Mouse (Mus musculus): Measurements from ENCODE around the gene Ica1. TPM values are rescaled to one million over a fixed set of nuclear protein-coding genes. Genes with fewer than 3 reads are reported as not detected.
A peak's percentile ranks its signal among the peaks of the same experiment; 100 is the strongest.

Ica1 gene
- polyA plus RNA-seq, 1 experiment from 2014 or later: 84.8 TPM

DNA sequence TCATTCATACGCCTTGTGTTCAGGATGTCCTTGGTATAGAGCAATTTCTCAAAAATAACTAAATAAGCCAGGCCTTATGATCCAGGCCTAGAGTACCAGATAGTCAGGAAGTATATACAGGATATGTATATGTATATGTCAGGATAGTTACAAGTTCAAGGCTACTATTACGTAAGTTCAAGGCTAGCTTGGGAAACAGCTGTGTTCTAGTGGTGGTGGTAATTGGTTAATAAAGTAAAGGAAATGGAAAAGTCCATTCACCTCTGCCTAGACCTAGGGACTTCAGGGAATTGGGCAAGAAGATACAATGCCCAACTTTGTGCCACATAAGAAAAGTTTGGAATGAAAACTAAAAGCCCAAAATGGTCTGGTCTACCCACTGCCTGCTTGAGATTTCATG lies 61.7 kb downstream of the Ica1 start:
- no peaks in the 10 kb centered on the region for H3K27me3 ChIP-seq (ENCODE audit: control insufficient read depth, insufficient read depth, low read length)
- H3K36me3 ChIP-seq (ENCODE audit: control insufficient read depth, insufficient read depth, low read length): no peaks in the 10 kb centered on the region
- H3K4me3 ChIP-seq (ENCODE audit: low read depth, low read length): no peak overlapping the region
- H3K4me2 ChIP-seq (ENCODE audit: low read depth, low read length): no peak overlapping the region
- no peak overlapping the region for H3K9ac ChIP-seq (replicated peaks; ENCODE audit: low read depth, low read length)
- H3K9me3 ChIP-seq (ENCODE audit: control insufficient read depth, low read length): no peaks in the 10 kb centered on the region
- H3K27ac ChIP-seq (ENCODE audit: low read depth, low read length): no peak overlapping the region
- no peaks in the 10 kb centered on the region for H3K4me1 ChIP-seq (ENCODE audit: control insufficient read depth, insufficient read depth, low read length)
- WGBS: 89% methylated on average over 2 of the region's 2 CpGs
- ATAC-seq (ENCODE audit: low read depth): no peak

DNA sequence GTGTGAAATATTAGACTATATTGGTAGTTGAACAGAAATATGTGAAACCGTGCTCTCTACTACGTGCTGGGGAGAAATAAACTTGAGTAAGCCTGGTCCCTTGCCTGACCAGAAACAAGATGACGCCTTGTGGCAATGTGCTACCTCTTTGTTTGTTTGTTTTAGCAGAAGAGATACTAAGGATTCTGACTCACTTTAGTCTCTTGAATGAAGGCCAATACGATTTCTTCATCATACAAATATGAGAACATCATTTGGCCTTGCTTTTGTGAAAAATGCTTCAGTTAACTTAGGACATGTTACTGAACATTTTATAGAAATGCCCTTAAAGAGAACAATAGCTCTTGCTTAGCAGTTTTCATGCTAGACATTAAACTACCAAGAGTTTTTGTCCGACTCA lies 67.0 kb downstream of the Ica1 start:
- Histone ChIP-seq H3K27ac (ENCODE audit: low read depth, low read length) (no peak overlapping the region), H3K36me3 (ENCODE audit: control insufficient read depth, insufficient read depth, low read length) (no peaks in the 10 kb centered on the region), H3K4me2 (ENCODE audit: low read depth, low read length) (no peak overlapping the region), H3K9me3 (ENCODE audit: control insufficient read depth, low read length) (no peaks in the 10 kb centered on the region), H3K4me1 (ENCODE audit: control insufficient read depth, insufficient read depth, low read length) (no peaks in the 10 kb centered on the region), H3K27me3 (ENCODE audit: control insufficient read depth, insufficient read depth, low read length) (no peaks in the 10 kb centered on the region), H3K4me3 (ENCODE audit: low read depth, low read length) (no peak overlapping the region), H3K9ac (replicated peaks; ENCODE audit: low read depth, low read length) (no peak overlapping the region)
- WGBS: 87% methylated on average over 5 of the region's 5 CpGs
- no peak for ATAC-seq (ENCODE audit: low read depth)

DNA sequence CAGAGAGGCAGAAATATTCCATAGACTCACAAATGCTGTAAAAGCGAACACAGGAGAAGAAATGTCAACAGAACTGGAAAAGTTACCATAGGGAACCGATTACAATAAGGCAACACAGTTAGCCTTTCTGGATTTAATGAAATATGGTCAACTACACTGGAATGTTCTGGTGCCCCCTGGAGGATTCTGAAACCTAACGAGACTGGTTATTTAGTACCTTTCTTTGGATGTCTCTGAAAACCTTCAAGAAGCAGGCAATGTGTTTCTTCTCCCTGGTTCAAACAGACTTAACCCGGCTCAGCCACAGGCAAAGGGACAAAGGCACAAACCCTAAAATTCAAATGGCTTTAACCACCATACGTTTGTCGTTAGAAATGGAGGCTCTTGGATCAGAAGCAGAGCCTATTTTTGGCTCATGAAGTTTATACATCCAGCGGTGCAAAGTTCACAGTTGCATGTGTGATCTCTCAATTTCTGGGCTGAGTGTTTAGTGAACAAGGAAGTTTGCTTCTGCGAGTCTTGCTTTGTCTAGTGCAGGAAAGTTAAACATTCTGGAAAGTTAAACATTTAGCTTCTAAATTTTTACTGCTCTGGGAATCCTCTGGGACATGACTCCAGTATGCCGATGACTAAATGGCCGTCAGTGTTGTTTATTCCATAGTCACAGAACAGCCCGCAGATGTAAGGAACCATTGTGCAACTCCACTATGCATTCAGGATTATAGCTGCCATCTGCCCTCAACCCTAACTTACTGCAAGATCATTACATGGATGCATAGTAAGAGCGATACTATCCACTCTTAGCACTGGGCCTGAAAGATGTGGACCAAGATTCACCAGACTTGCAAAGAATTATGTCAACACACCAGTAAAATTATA lies 83.4 kb downstream of the Ica1 start:
- Histone ChIP-seq H3K4me2 (ENCODE audit: low read depth, low read length) (no peak overlapping the region), H3K36me3 (ENCODE audit: control insufficient read depth, insufficient read depth, low read length) (no peaks in the 10 kb centered on the region), H3K4me3 (ENCODE audit: low read depth, low read length) (no peak overlapping the region), H3K9ac (replicated peaks; ENCODE audit: low read depth, low read length) (no peak overlapping the region), H3K27me3 (ENCODE audit: control insufficient read depth, insufficient read depth, low read length) (no peaks in the 10 kb centered on the region), H3K4me1 (ENCODE audit: control insufficient read depth, insufficient read depth, low read length) (no peaks in the 10 kb centered on the region), H3K9me3 (ENCODE audit: control insufficient read depth, low read length) (no peaks in the 10 kb centered on the region), H3K27ac (ENCODE audit: low read depth, low read length) (no peak overlapping the region)
- WGBS: 55% methylated on average over 12 of the region's 12 CpGs
- ATAC-seq (ENCODE audit: low read depth): no peak

DNA sequence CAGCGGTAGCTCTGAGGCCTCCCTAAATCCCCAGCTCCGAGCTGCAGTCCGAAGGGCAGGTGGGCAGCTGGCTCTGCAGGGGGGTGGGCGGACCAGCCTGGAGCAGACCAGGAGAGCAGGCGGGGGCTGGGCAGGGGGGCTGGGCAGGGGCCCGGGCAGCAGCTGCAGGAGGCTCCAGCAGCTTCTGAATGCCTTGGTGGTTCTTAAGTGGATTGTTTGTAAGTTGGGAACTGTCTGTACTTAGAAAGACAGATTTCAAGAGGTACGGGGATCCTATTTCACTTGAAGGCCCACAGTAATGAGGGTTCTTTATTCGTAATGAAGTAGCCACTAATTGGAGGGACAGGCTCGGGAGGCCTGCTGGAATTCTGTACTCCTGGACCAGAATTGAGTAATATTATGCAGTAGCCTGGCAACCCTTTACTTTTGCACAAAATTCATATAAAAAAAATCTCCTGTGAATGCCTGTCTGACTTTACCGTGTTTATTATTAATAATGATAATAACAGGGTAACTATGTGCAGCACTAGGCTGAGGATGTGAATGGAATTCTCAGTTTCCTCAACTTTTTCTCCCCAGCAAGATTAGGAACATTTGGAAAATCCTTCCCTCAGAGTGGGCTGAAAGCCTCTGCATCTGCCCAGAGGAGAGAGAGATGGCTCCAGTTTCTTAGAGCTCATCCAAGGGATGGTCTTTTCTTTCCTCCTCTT lies 84.2 kb downstream of the Ica1 start:
- 17% methylated on average over 10 of the region's 10 CpGs for WGBS
- ATAC-seq (ENCODE audit: low read depth): peak; percentile 69; the same call in 1 of the 2 replicates
- H3K4me1 ChIP-seq (ENCODE audit: control insufficient read depth, insufficient read depth, low read length): no peaks in the 10 kb centered on the region
- H3K4me2 ChIP-seq (ENCODE audit: low read depth, low read length): no peak overlapping the region
- H3K9me3 ChIP-seq (ENCODE audit: control insufficient read depth, low read length): no peaks in the 10 kb centered on the region
- H3K4me3 ChIP-seq (ENCODE audit: low read depth, low read length): no peak overlapping the region
- H3K36me3 ChIP-seq (ENCODE audit: control insufficient read depth, insufficient read depth, low read length): no peaks in the 10 kb centered on the region
- no peak overlapping the region for H3K27ac ChIP-seq (ENCODE audit: low read depth, low read length)
- H3K9ac ChIP-seq (replicated peaks; ENCODE audit: low read depth, low read length): no peak overlapping the region
- no peaks in the 10 kb centered on the region for H3K27me3 ChIP-seq (ENCODE audit: control insufficient read depth, insufficient read depth, low read length)

DNA sequence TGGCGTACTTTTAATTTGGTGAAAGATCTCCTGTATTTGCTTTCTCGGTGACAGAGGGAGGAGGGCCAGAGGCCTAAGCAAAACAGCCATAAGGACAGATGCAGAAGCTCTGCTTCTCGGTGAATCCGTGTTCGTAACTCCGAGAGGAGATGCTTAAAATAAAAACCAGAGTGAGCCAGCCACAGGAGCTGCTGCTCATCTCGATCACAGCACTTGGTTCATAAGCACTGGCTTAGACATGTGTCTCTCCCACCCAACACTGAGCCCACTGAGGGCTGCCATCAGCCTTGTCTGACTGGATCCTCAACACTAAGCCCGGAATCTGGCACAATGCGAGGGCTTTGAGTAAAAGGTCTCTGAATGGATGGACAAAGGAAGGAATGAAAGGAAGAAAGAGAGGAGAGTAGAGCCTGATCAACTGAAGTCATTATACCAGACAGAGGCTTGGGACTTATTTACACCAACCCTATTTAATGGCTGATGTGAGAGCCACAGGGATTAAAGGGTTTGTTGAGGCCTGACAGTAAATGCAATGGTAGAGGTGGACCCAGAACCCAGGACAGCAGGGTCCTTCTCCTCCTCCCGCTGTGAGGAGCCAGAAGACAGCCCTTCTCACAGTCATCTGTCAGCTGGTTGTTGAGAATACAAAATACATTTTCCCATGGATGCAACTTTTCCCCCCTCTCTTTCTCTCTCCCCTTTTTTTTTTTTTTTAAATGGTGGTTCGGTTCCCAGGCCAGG lies 85.0 kb downstream of the Ica1 start:
- H3K27me3 ChIP-seq (ENCODE audit: control insufficient read depth, insufficient read depth, low read length): no peaks in the 10 kb centered on the region
- no peaks in the 10 kb centered on the region for H3K9me3 ChIP-seq (ENCODE audit: control insufficient read depth, low read length)
- WGBS: 35% methylated on average over 11 of the region's 11 CpGs
- no peak overlapping the region for H3K4me3 ChIP-seq (ENCODE audit: low read depth, low read length)
- ATAC-seq (ENCODE audit: low read depth): no peak
- no peak overlapping the region for H3K27ac ChIP-seq (ENCODE audit: low read depth, low read length)
- no peaks in the 10 kb centered on the region for H3K36me3 ChIP-seq (ENCODE audit: control insufficient read depth, insufficient read depth, low read length)
- no peak overlapping the region for H3K4me2 ChIP-seq (ENCODE audit: low read depth, low read length)
- no peak overlapping the region for H3K9ac ChIP-seq (replicated peaks; ENCODE audit: low read depth, low read length)
- H3K4me1 ChIP-seq (ENCODE audit: control insufficient read depth, insufficient read depth, low read length): no peaks in the 10 kb centered on the region

DNA sequence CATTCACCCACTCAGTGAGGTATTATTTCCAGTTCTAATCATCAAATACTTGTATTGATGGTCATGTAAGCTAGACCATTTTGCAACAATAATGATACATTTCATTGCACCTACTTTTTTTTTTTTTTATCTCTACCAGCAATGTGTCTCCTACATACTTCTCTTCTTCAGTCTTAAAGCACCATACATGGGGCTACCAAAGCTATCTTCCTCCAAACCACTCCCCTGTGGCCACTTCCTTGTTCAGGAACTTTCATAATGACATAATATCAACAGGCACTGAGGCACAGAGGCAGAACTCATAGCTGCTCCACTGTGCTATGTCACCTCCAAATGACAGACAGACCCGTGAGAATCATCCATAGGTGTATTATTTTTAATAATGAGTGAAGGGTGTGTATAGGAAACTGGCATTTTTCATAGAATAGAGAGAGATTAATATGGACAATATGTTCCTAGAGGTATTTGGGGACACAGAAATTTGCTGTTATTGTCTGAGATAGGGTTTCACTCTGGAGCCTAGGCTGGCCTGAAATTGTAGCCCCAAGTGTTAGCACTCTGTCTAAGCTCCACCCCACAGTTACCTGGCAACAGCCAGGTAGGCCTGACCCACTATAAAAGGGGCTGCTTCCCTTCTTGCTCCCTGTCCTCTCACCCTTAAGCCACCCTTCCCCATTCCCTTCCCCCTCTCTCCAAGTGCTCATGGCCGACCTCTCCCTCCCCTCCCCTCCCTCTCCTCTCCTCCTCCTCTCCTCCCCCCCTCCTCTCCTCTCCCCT lies 86.9 kb downstream of the Ica1 start:
- Histone ChIP-seq H3K4me1 (ENCODE audit: control insufficient read depth, insufficient read depth, low read length) (no peaks in the 10 kb centered on the region), H3K9ac (replicated peaks; ENCODE audit: low read depth, low read length) (no peak overlapping the region), H3K27ac (ENCODE audit: low read depth, low read length) (no peak overlapping the region), H3K4me2 (ENCODE audit: low read depth, low read length) (no peak overlapping the region), H3K4me3 (ENCODE audit: low read depth, low read length) (no peak overlapping the region), H3K9me3 (ENCODE audit: control insufficient read depth, low read length) (no peaks in the 10 kb centered on the region), H3K27me3 (ENCODE audit: control insufficient read depth, insufficient read depth, low read length) (no peaks in the 10 kb centered on the region), H3K36me3 (ENCODE audit: control insufficient read depth, insufficient read depth, low read length) (no peaks in the 10 kb centered on the region)
- no peak for ATAC-seq (ENCODE audit: low read depth)
- 65% methylated on average over 2 of the region's 2 CpGs for WGBS

DNA sequence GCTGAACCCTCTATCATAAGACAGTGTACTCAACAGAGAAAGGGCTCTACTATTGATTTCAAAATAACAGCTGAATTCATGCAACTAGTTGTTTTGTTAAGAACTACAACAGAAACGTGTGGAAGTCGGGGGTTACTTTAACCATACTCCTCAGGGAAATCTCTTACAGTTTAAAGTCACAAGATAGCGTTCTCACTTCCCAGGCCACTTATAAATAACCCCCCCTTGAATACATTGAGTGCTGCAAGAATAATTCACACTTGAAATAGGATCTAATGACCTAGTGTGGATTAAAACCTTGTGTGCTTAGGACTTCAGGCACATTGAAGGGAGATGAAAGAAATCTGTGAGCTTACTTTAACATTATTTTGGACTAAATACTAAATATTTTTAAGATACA lies 87.8 kb downstream of the Ica1 start:
- no peak overlapping the region for H3K4me2 ChIP-seq (ENCODE audit: low read depth, low read length)
- no peaks in the 10 kb centered on the region for H3K36me3 ChIP-seq (ENCODE audit: control insufficient read depth, insufficient read depth, low read length)
- H3K27ac ChIP-seq (ENCODE audit: low read depth, low read length): no peak overlapping the region
- H3K4me1 ChIP-seq (ENCODE audit: control insufficient read depth, insufficient read depth, low read length): no peaks in the 10 kb centered on the region
- ATAC-seq (ENCODE audit: low read depth): no peak
- no peak overlapping the region for H3K9ac ChIP-seq (replicated peaks; ENCODE audit: low read depth, low read length)
- no peaks in the 10 kb centered on the region for H3K27me3 ChIP-seq (ENCODE audit: control insufficient read depth, insufficient read depth, low read length)
- H3K4me3 ChIP-seq (ENCODE audit: low read depth, low read length): no peak overlapping the region
- 75% methylated on average over 3 of the region's 3 CpGs for WGBS
- no peaks in the 10 kb centered on the region for H3K9me3 ChIP-seq (ENCODE audit: control insufficient read depth, low read length)

DNA sequence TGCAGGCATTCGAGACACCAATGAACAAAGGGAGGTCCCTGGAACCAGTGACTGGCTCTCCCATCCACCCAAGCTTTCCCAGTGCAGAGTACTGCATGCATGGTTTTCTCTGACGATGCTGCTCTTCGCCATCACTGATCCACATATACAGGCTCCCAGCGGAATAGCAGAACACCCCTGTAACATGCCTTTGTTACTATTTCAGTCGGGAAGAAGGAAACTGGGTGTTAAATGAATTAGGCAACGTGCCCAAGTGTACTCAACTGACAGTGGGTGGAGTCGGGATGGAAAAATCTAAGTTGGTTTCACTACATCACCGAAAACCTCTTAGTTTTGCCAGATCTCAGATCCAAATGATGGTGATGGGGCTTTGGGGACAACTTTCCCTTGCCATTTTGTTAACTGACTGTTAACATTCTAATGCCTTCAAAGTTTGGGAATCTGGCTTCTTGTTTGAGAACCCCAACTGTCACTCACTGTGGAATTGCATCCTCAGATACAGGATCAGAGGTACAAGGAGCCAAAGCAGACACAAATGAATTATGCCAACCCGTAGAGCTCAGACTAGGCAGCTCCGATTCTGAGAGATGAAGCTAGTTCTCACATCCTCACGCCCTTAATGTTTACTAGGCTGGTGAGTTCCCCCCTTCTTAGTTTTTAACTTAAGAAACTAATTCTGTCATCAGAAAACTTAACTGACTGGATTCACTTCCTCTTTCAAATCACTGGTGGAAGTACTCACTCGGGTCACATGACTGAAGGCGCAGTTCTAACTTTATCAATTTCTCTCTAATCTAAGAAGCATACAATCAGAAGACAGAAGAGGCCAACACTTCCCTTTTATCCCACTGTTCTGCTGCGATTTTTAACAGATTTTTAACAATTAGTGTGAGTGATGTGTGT lies 91.4 kb downstream of the Ica1 start:
- ATAC-seq (ENCODE audit: low read depth): no peak
- H3K9me3 ChIP-seq (ENCODE audit: control insufficient read depth, low read length): no peaks in the 10 kb centered on the region
- H3K27ac ChIP-seq (ENCODE audit: low read depth, low read length): no peak overlapping the region
- no peak overlapping the region for H3K4me2 ChIP-seq (ENCODE audit: low read depth, low read length)
- no peak overlapping the region for H3K9ac ChIP-seq (replicated peaks; ENCODE audit: low read depth, low read length)
- H3K4me1 ChIP-seq (ENCODE audit: control insufficient read depth, insufficient read depth, low read length): no peaks in the 10 kb centered on the region
- H3K36me3 ChIP-seq (ENCODE audit: control insufficient read depth, insufficient read depth, low read length): no peaks in the 10 kb centered on the region
- no peak overlapping the region for H3K4me3 ChIP-seq (ENCODE audit: low read depth, low read length)
- no peaks in the 10 kb centered on the region for H3K27me3 ChIP-seq (ENCODE audit: control insufficient read depth, insufficient read depth, low read length)
- 88% methylated on average over 14 of the region's 14 CpGs for WGBS
